Mouse (Mus musculus): ENCODE measurements around the gene Cts7. TPM values are rescaled to one million over a fixed set of nuclear protein-coding genes. Genes with fewer than 3 reads are reported as not detected.

Cts7 gene
- total RNA-seq (2023) = not detected

DNA sequence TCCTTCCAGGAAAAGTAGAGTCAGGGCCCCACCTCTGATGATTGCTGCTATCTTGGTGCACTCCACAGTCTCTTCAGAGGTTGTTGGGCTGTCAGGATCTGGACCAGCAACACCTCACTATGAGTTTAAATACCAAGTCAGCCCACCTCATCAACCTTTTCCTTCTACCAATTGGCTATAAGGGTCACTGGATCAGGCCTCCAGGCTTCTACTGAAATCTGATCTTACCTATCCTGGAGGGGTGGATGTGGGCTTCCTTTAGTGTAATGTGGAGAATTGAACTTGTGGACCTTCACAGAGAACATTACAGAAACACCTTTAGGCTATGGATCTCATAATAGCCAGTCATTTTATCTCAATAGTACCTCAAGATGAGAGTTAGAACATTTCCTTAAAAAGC, at the start of gene Cts7:
Gene Cts7, minus strand, starts transcription at position 101 of the 400 bp plus-strand sequence.

Other genes starting within 250 kb of the Cts7 start
- not detected for gene Ctsr, start 193.9 kb downstream of the Cts7 start, total RNA-seq (2023)
- not detected for gene Cts6, start 154.8 kb downstream of the Cts7 start, total RNA-seq (2023)
- gene Cts8, start 102.8 kb downstream of the Cts7 start, total RNA-seq (2023) = not detected
- not detected for gene Gm49398, start 69.4 kb downstream of the Cts7 start, total RNA-seq (2023)
- not detected for gene Ctsm, start 183.6 kb upstream of the Cts7 start, total RNA-seq (2023)
- not detected for gene Gm49352, start 210.0 kb upstream of the Cts7 start, total RNA-seq (2023)
- gene Cts3, start 211.9 kb upstream of the Cts7 start, total RNA-seq (2023) = not detected